Mouse (Mus musculus): Measurements from ENCODE around the gene Wwc1. TPM values are rescaled to one million over a fixed set of nuclear protein-coding genes. Genes with fewer than 3 reads are reported as not detected.

The Wwc1 gene
- total and polyA plus RNA-seq, 3 experiments = 0.89 to 8.7 (median 2.0) TPM

GRCm38 (mm10) chr11:35950011-35950410 lies 30.3 kb downstream of the Wwc1 start:
- Histone ChIP-seq H3K9me3 (replicated peaks; ENCODE audit: low read length) (no peaks in the 10 kb centered on the region), H3K36me3 (replicated peaks in 1 of 2; ENCODE audit: control insufficient read depth in 1 of 2, insufficient read depth in 1 of 2, low read length in 1 of 2) (no peaks in the 10 kb centered on the region), H3K4me1 (ENCODE audit: control insufficient read depth in 1 of 2, insufficient read depth in 2 of 2) (no peaks in the 10 kb centered on the region), H3K4me3 (replicated peaks in 1 of 3; ENCODE audit: low read depth in 2 of 3, low read length in 2 of 3, poor library complexity in 1 of 3) (no peak overlapping the region), H3K27me3 (replicated peaks) (no peaks in the 10 kb centered on the region), H3K79me2 (replicated peaks; ENCODE audit: control insufficient read depth, extremely low read depth, insufficient read depth, poor library complexity, severe bottlenecking) (no peaks in the 10 kb centered on the region), H3K4me2 (ENCODE audit: insufficient read depth, low read depth, poor library complexity, severe bottlenecking) (no peak overlapping the region), H3K27ac (ENCODE audit: insufficient read depth, low read depth) (no peak overlapping the region), H3K9ac (ENCODE audit: insufficient read depth, low read depth) (no peak overlapping the region)
- in situ Hi-C loops (cut with MboI; ENCODE audit: low pct_ligation_motif_present, low pct_unique_long_range_greater_than_20kb, low sequenced_read_pairs) (no loop called here), dilution Hi-C loops (cut with MboI; ENCODE audit: extremely low pct_ligation_motif_present, extremely low pct_unique_long_range_greater_than_20kb, low sequenced_read_pairs) (no loop called here)
- no peak for DNase-seq (ENCODE audit: extremely low read depth)
- no peak for TF ChIP-seq CHD1 (IDR thresholded peaks at IDR 0.05; ENCODE audit: low read depth, low read length)
- no peak for TF ChIP-seq RAD21 (IDR thresholded peaks at IDR 0.05; ENCODE audit: low read depth, low read length)
- TF ChIP-seq NRF1 (IDR thresholded peaks at IDR 0.05; ENCODE audit: low read depth, low read length) = no peak
- no peak for TF ChIP-seq ELF1 (IDR thresholded peaks at IDR 0.05; ENCODE audit: low read depth, low read length)
- TF ChIP-seq KAT2A (IDR thresholded peaks at IDR 0.05; ENCODE audit: insufficient replicate concordance, low read length) = no peak
- TF ChIP-seq EP300 (IDR thresholded peaks at IDR 0.05; ENCODE audit: low read length) = no peak
- TF ChIP-seq ZKSCAN1 (IDR thresholded peaks at IDR 0.05; ENCODE audit: borderline replicate concordance, low read depth, low read length) = no peak
- no peak for TF ChIP-seq NELFE (IDR thresholded peaks at IDR 0.05; ENCODE audit: low read depth, low read length)
- no peak for TF ChIP-seq TBP (conservative IDR thresholded peaks at IDR 0.05; ENCODE audit: low read depth, low read length)
- no peak for TF ChIP-seq UBTF (IDR thresholded peaks at IDR 0.05; ENCODE audit: low read depth, low read length)
- no peak for TF ChIP-seq E2F4 (IDR thresholded peaks at IDR 0.05; ENCODE audit: insufficient replicate concordance, low read depth, low read length)
- no peak for TF ChIP-seq MXI1 (IDR thresholded peaks at IDR 0.05; ENCODE audit: low read depth, low read length)
- no peak for TF ChIP-seq PAX5 (IDR thresholded peaks at IDR 0.05; ENCODE audit: low read length)
- TF ChIP-seq USF1 (IDR thresholded peaks at IDR 0.05; ENCODE audit: low read depth, low read length) = no peak
- TF ChIP-seq JUN (IDR thresholded peaks at IDR 0.05; ENCODE audit: insufficient read depth, low read depth, low read length) = no peak
- TF ChIP-seq ZMIZ1 (IDR thresholded peaks at IDR 0.05; ENCODE audit: low read depth, low read length) = no peak

- H3K4me1 ChIP-seq (ENCODE audit: control insufficient read depth in 1 of 2, insufficient read depth in 2 of 2) = peaks cover 0 to 7% of the 10 kb centered on the region in 2 experiments; a peak in 2 of 4 replicates
- no peak overlapping the region for H3K4me2 ChIP-seq (ENCODE audit: insufficient read depth, low read depth, poor library complexity, severe bottlenecking)
- no peak overlapping the region for H3K27ac ChIP-seq (ENCODE audit: insufficient read depth, low read depth)
- no peaks in the 10 kb centered on the region for H3K27me3 ChIP-seq (replicated peaks)
- in situ Hi-C loops (cut with MboI; ENCODE audit: low pct_ligation_motif_present, low pct_unique_long_range_greater_than_20kb, low sequenced_read_pairs) (no loop called here), dilution Hi-C loops (cut with MboI; ENCODE audit: extremely low pct_ligation_motif_present, extremely low pct_unique_long_range_greater_than_20kb, low sequenced_read_pairs) (no loop called here)
- no peak for TF ChIP-seq MEF2A (IDR thresholded peaks at IDR 0.05; ENCODE audit: borderline replicate concordance, low read depth, low read length)
- TF ChIP-seq POLR2AphosphoS2 (IDR thresholded peaks at IDR 0.05; ENCODE audit: low read depth, low read length) = no peak
- no peak for TF ChIP-seq TCF12 (IDR thresholded peaks at IDR 0.05; ENCODE audit: low read depth, low read length)
- TF ChIP-seq RCOR1 (conservative IDR thresholded peaks at IDR 0.05; ENCODE audit: low read depth, low read length) = no peak
- no peak for TF ChIP-seq GABPA (IDR thresholded peaks at IDR 0.05; ENCODE audit: insufficient replicate concordance, low read depth, low read length)
- TF ChIP-seq EP300 (IDR thresholded peaks at IDR 0.05; ENCODE audit: low read length) = no peak
- TF ChIP-seq MAFK (IDR thresholded peaks at IDR 0.05; ENCODE audit: insufficient replicate concordance, low read length) = no peak
- no peak for TF ChIP-seq NELFE (IDR thresholded peaks at IDR 0.05; ENCODE audit: low read depth, low read length)
- no peak for TF ChIP-seq ZKSCAN1 (IDR thresholded peaks at IDR 0.05; ENCODE audit: borderline replicate concordance, low read depth, low read length)
- no peak for TF ChIP-seq RAD21 (IDR thresholded peaks at IDR 0.05; ENCODE audit: low read depth, low read length)
- TF ChIP-seq UBTF (IDR thresholded peaks at IDR 0.05; ENCODE audit: low read depth, low read length) = no peak
- TF ChIP-seq ZNF384 (IDR thresholded peaks at IDR 0.05; ENCODE audit: low read depth, low read length) = no peak
- no peak for TF ChIP-seq NRF1 (IDR thresholded peaks at IDR 0.05; ENCODE audit: low read depth, low read length)
- TF ChIP-seq TBP (conservative IDR thresholded peaks at IDR 0.05; ENCODE audit: low read depth, low read length) = no peak
- no peak for TF ChIP-seq MAX (IDR thresholded peaks at IDR 0.05; ENCODE audit: low read length)
- no peak for TF ChIP-seq MXI1 (IDR thresholded peaks at IDR 0.05; ENCODE audit: low read depth, low read length)
- TF ChIP-seq CTCF (conservative IDR thresholded peaks at IDR 0.05 in 1 of 2, IDR thresholded peaks at IDR 0.05 in 1 of 2; ENCODE audit: low read depth in 2 of 2, low read length in 2 of 2) = no peak
- no peak for TF ChIP-seq MYC (IDR thresholded peaks at IDR 0.05; ENCODE audit: low read depth, low read length)
- no peak for TF ChIP-seq CHD1 (IDR thresholded peaks at IDR 0.05; ENCODE audit: low read depth, low read length)
- no peaks in the 10 kb centered on the region for H3K36me3 ChIP-seq (replicated peaks in 1 of 2; ENCODE audit: control insufficient read depth in 1 of 2, insufficient read depth in 1 of 2, low read length in 1 of 2)
- DNase-seq (ENCODE audit: extremely low read depth) = no peak
- H3K9ac ChIP-seq (ENCODE audit: insufficient read depth, low read depth) = no peak overlapping the region
- no peaks in the 10 kb centered on the region for H3K9me3 ChIP-seq (replicated peaks; ENCODE audit: low read length)
- H3K4me3 ChIP-seq (replicated peaks in 1 of 3; ENCODE audit: low read depth in 2 of 3, low read length in 2 of 3, poor library complexity in 1 of 3) = no peak overlapping the region
- no peaks in the 10 kb centered on the region for H3K79me2 ChIP-seq (replicated peaks; ENCODE audit: control insufficient read depth, extremely low read depth, insufficient read depth, poor library complexity, severe bottlenecking)
Measured at GRCm38 (mm10) chr11:35948457-35948881, 31.9 kb downstream of the Wwc1 start.
